Mouse (Mus musculus) erythroblast, embryonic 14.5 days (primary cell): ENCODE results near the gene Olfr718-ps1.

Experiments used
- GATA1 ChIP-seq: IDR thresholded peaks from 2 replicates; pipeline ENCODE4 v1.6.1; 2012; ENCODE audit warnings: low read length, inconsistent platforms, mixed read lengths
- TAL1 ChIP-seq: IDR thresholded peaks from 3 replicates; pipeline ENCODE4 v1.6.1; 2012; ENCODE audit warnings: low read length, inconsistent platforms, mixed read lengths

GRCm38 (mm10) chr5:143149536-143149935, 2.2 kb upstream of the Olfr718-ps1 start:
- no peak for TF ChIP-seq TAL1
- no peak for TF ChIP-seq GATA1
